Mouse (Mus musculus): ENCODE data around the gene AI464131.

DNA sequence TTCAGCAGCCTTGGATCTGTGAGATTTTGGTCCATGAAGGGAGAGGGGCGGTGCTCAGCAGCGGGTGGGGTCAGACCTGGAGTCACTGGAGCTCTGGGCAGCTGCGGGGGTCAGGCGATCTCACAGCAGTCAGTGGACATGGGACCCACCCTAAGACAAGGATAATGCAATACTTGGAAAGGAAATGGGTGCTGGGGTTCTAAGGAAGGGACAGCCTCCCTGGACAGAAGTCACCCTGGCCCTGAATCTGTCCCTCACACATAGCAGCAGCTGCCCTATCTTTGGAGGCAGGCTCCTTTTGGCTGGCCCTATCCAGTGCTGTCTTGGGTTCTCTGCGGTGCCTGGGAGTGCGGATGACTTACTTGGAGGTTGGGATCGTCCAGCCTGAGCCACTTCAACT, 21.0 kb upstream of the AI464131 start:
- no peak for TF ChIP-seq GATA1 (IDR thresholded peaks at IDR 0.05; ENCODE audit: borderline replicate concordance, low read length)
- TF ChIP-seq FLI1 (IDR thresholded peaks at IDR 0.05; ENCODE audit: low read length) = no peak

All from megakaryocyte, embryonic 14.5 days (primary cell).